In genomic region chr11:109069326-109069709, GRCm38 (mm10) we compare ENCODE assay signal across 9 mouse cellular contexts.
DNase-seq lines count a peak whose midpoint lies in the region; ATAC-seq and TF ChIP-seq lines count a peak whose summit lies in the region.
"Had no signal": no experiment of that assay in that cellular context is flagged by ENCODE, and none has a peak within 500 bp of the region (broad histone marks: within the 10 kb centered on the region; RNA-seq: fewer than 3 reads in every experiment).

No protein-coding gene starts in this region.

- H3K9me3 ChIP-seq in hindbrain, embryonic 15.5 days = no peaks in the 10 kb centered on the region
- no peaks in the 10 kb centered on the region for H3K9me3 ChIP-seq in neural tube, embryonic 14.5 days (ENCODE audit: control insufficient read depth, low read length)

- 0 out of 2 replicates have a peak overlapping the region, but pooled peaks have one; percentile 22 for H3K4me2 ChIP-seq in hindbrain, embryonic 15.5 days
- no peak overlapping the region for H3K4me2 ChIP-seq in neural tube, embryonic 14.5 days (ENCODE audit: low read depth, low read length)

- H3K4me3 ChIP-seq in hindbrain, embryonic 15.5 days = no peak overlapping the region
- H3K4me3 ChIP-seq in neural tube, embryonic 14.5 days (ENCODE audit: low read depth, low read length) = no peak overlapping the region
- no peak overlapping the region for H3K4me3 ChIP-seq in kidney, adult 2 months (ENCODE audit: insufficient read depth, low read depth, low read length)

- H3K36me3 ChIP-seq in hindbrain, embryonic 15.5 days = no peaks in the 10 kb centered on the region
- H3K36me3 ChIP-seq in neural tube, embryonic 14.5 days (ENCODE audit: control insufficient read depth, insufficient read depth, low read length) = no peaks in the 10 kb centered on the region
- no peaks in the 10 kb centered on the region for H3K36me3 ChIP-seq in kidney, adult 2 months (ENCODE audit: control insufficient read depth, insufficient read depth, low read length)
- H3K36me3 ChIP-seq: G1E had no signal

- H3K9ac ChIP-seq in hindbrain, embryonic 15.5 days = no peak overlapping the region
- H3K9ac ChIP-seq in neural tube, embryonic 14.5 days (replicated peaks; ENCODE audit: low read depth, low read length) = no peak overlapping the region

- H3K27ac ChIP-seq in hindbrain, embryonic 15.5 days (replicated peaks) = peak overlapping the region; percentile 67
- peak overlapping the region; percentile 69; the same call in 1 of the 2 replicates for H3K27ac ChIP-seq in neural tube, embryonic 14.5 days (ENCODE audit: low read depth, low read length)
- no peak overlapping the region for H3K27ac ChIP-seq in kidney, adult 2 months (ENCODE audit: insufficient read depth, low read depth, low read length)
- H3K27ac ChIP-seq: kidney, postnatal 0 days had no signal

- no peak for ATAC-seq in hindbrain, embryonic 15.5 days (ENCODE audit: low FRiP score, low read depth)
- ATAC-seq in neural tube, embryonic 14.5 days (ENCODE audit: low read depth) = no peak

- 27% methylated on average over 6 of the region's 6 CpGs for WGBS in hindbrain, embryonic 15.5 days
- WGBS in neural tube, embryonic 14.5 days = 11% methylated on average over 6 of the region's 6 CpGs
- 44% methylated on average over 6 of the region's 6 CpGs for WGBS in kidney, adult 2 months

- TF ChIP-seq CTCF in kidney, adult 2 months (conservative IDR thresholded peaks at IDR 0.05; ENCODE audit: insufficient read depth, insufficient read length, low read depth, low read length) = no peak

- no peaks in the 10 kb centered on the region for H3K27me3 ChIP-seq in hindbrain, embryonic 15.5 days
- H3K27me3 ChIP-seq in neural tube, embryonic 14.5 days (ENCODE audit: control insufficient read depth, insufficient read depth, low read length) = no peaks in the 10 kb centered on the region
- no peaks in the 10 kb centered on the region; the same call in 1 of the 2 replicates for H3K27me3 ChIP-seq in kidney, adult 2 months (replicated peaks; ENCODE audit: control insufficient read depth, insufficient read depth, low read length)

- peak; percentile 47 for DNase-seq in left cerebral cortex, postnatal 4 days
- no peak for DNase-seq in left cerebral cortex, postnatal 10 days (ENCODE audit: extremely low spot score in 1 of 2, low spot score in 2 of 2)
- peak; percentile 49 for DNase-seq in cerebellum, adult 8-10 months
- DNase-seq in kidney, adult 2 months = no peak
- no peak for DNase-seq in left cerebral cortex, adult 11 months (ENCODE audit: low spot score)

- H3K4me1 ChIP-seq in hindbrain, embryonic 15.5 days (replicated peaks) = peaks cover 36% of the 10 kb centered on the region
- peaks cover 8% of the 10 kb centered on the region; the same call in 1 of the 2 replicates for H3K4me1 ChIP-seq in neural tube, embryonic 14.5 days (ENCODE audit: control insufficient read depth, insufficient read depth, low read length)
- H3K4me1 ChIP-seq in kidney, adult 2 months (ENCODE audit: control insufficient read depth, insufficient read depth, low read length) = no peaks in the 10 kb centered on the region

- intact Hi-C loops in left cerebral cortex, postnatal 4 days (cut with DNase I) = loop anchor here (10.0 kb wide), 1 partner anchor 135 kb away; no protein-coding TSS in a partner anchor
- intact Hi-C loops in left cerebral cortex, postnatal 10 days (cut with DNase I) = no loop called here

- no peak for TF ChIP-seq POLR2A in kidney, adult 2 months (IDR thresholded peaks at IDR 0.05; ENCODE audit: low read depth, low read length)

Comparison
In these comparisons a context has a peak if more than half of its experiments do, and no peak if none do; other contexts are left out.
1. DNase-seq: peak in left cerebral cortex, postnatal 4 days (single experiment) and cerebellum, adult 8-10 months (single experiment); none in left cerebral cortex, postnatal 10 days (0 of 2), kidney, adult 2 months (single experiment) and left cerebral cortex, adult 11 months (single experiment).